Mouse (Mus musculus) C2C12 (cell line): ENCODE measurements around the gene Sowahc.

ENCODE experiments used
- CTCF ChIP-seq: IDR thresholded peaks from one replicate; pipeline ENCODE4 v1.5.1; 2011; ENCODE audit not compliant: control insufficient read depth, insufficient read depth, insufficient read length
- FOSL1 ChIP-seq: IDR thresholded peaks from one replicate; pipeline ENCODE4 v1.8.0; 2011; ENCODE audit warnings: mild to moderate bottlenecking, low read length; ENCODE audit not compliant: poor library complexity, insufficient read depth, severe bottlenecking
- MAX ChIP-seq: IDR thresholded peaks from one replicate; pipeline ENCODE4 v1.6.1; 2011; ENCODE audit warnings: mild to moderate bottlenecking, control low read depth
- MYOG ChIP-seq: IDR thresholded peaks from one replicate; pipeline ENCODE4 v1.6.1; 2011; ENCODE audit not compliant: control insufficient read depth, insufficient read length; ENCODE audit errors: extremely low read depth
- USF1 ChIP-seq: IDR thresholded peaks from one replicate; pipeline ENCODE4 v1.6.1; 2011; ENCODE audit warnings: low read depth, mild to moderate bottlenecking, control low read depth, moderate library complexity

GRCm38 (mm10) chr10:59221473-59222270 is at the start of gene Sowahc, which contains the start of gene Sept10:
- TF ChIP-seq CTCF (no peak), MYOG (no peak), USF1 (no peak), MAX (no peak), FOSL1 (no peak)
